Mouse (Mus musculus) thymus, adult 2 months (tissue): ENCODE measurements around the gene Pax7.

Experiments used
- CTCF ChIP-seq: fragments of 200-500 bp; IDR thresholded peaks from 2 replicates; pipeline ENCODE4 v1.5.1; 2012; ENCODE audit warnings: mild to moderate bottlenecking, control low read depth, low read length, moderate library complexity, borderline replicate concordance; ENCODE audit not compliant: control insufficient read depth, poor library complexity, insufficient read depth; ENCODE audit errors: extremely low read depth
- POLR2A ChIP-seq: fragments of 200-500 bp; IDR thresholded peaks from 2 replicates; pipeline ENCODE4 v1.6.1; 2012; ENCODE audit warnings: mild to moderate bottlenecking, low read length, control low read depth, moderate library complexity; ENCODE audit not compliant: control insufficient read depth, poor library complexity, insufficient read depth; ENCODE audit errors: extremely low read depth

DNA sequence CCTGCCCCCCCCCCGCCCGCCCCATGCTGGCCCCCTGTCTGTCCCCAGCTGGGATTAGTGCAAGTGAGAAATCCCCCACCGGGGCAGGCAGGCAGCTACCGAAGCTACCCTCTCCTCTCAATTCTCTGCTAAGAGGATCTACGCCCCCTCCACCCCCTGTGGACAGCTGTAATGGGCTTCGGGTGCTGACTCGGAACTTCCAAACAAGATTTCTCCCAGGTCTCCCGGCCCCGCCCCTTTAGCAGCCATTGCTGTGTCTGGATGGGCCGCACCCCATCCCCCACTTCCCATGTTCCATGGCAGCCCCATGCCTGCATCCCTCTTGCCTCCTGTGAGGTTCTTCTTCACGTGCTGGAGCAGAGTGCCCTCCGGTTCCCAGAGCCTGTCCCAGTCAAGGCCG is 76.4 kb downstream of the Pax7 start:
- TF ChIP-seq CTCF (no peak), POLR2A (no peak)
